Mouse (Mus musculus) neural tube, embryonic 15.5 days (tissue): ENCODE results near the gene Zfp629. TPM values are rescaled to one million over a fixed set of nuclear protein-coding genes. Genes with fewer than 3 reads are reported as not detected.

Experiments used
- ATAC-seq: fragments of 200-750 bp; cut with Nextera tagmentation; 2 replicates; pipeline ENCODE4 v1.8.0; 2017; ENCODE audit warnings: mild to moderate bottlenecking, moderate TSS enrichment, moderate library complexity; ENCODE audit not compliant: low FRiP score
- H3K27ac ChIP-seq: fragments of 300-500 bp; sonication (generic); replicated peaks from 2 replicates; pipeline ENCODE4 v1.5.1; 2015; ENCODE audit warnings: mild to moderate bottlenecking, inconsistent platforms
- H3K27me3 ChIP-seq: fragments of 300-500 bp; sonication (generic); replicated peaks from 2 replicates; pipeline ENCODE4 v1.6.1; 2015; ENCODE audit warnings: inconsistent platforms
- H3K36me3 ChIP-seq: fragments of 300-500 bp; sonication (generic); 2 replicates; pipeline ENCODE4 v1.6.1; 2015; ENCODE audit warnings: inconsistent platforms
- H3K4me1 ChIP-seq: fragments of 300-500 bp; sonication (generic); 2 replicates; pipeline ENCODE4 v1.6.1; 2015; ENCODE audit warnings: inconsistent platforms
- H3K4me2 ChIP-seq: fragments of 300-500 bp; sonication (generic); 2 replicates; pipeline ENCODE4 v1.6.1; 2015; ENCODE audit warnings: inconsistent platforms, mild to moderate bottlenecking, moderate library complexity
- H3K4me3 ChIP-seq: fragments of 300-500 bp; sonication (generic); replicated peaks from 2 replicates; pipeline ENCODE4 v1.5.1; 2015; ENCODE audit warnings: mild to moderate bottlenecking, inconsistent platforms
- H3K9ac ChIP-seq: fragments of 300-500 bp; sonication (generic); replicated peaks from 2 replicates; pipeline ENCODE4 v1.6.1; 2015; ENCODE audit warnings: mild to moderate bottlenecking, inconsistent platforms
- H3K9me3 ChIP-seq: fragments of 300-500 bp; sonication (generic); replicated peaks from 2 replicates; pipeline ENCODE4 v1.6.1; 2016; ENCODE audit warnings: inconsistent platforms
- WGBS: fragments of 180-500 bp; shearing (Covaris S2); methylation state at CpG from one replicate; pipeline ENCODE4 v1.1.7; 2015; ENCODE audit warnings: mixed read lengths; 5-methylcytosine and 5-hydroxymethylcytosine counted together
- polyA plus RNA-seq: library from polyadenylated mRNA; unstranded; fragments of >200 nt; fragmentation: Nextera tagmentation; extraction: Ambion mirVana; gene quantifications from 2 replicates; pipeline ENCODE4 v1.2.1, GENCODE M21; 2015

The Zfp629 gene
- polyA plus RNA-seq, 1 experiment from 2014 or later, result 15.8 TPM

GRCm38 (mm10) chr7:127613501-127613900 is 2.1 kb downstream of the Zfp629 start:
- Histone ChIP-seq H3K4me3 (peak overlapping the region; percentile 96), H3K9me3 (no peaks in the 10 kb centered on the region), H3K9ac (peak overlapping the region; percentile 92; the same call in 1 of the 2 replicates), H3K27me3 (no peaks in the 10 kb centered on the region), H3K27ac (no peak overlapping the region), H3K4me1 (peaks cover 38% of the 10 kb centered on the region), H3K36me3 (peaks cover 42% of the 10 kb centered on the region), H3K4me2 (peak overlapping the region; percentile 86)
- 89% methylated on average over 8 of the region's 8 CpGs for WGBS
- no peak for ATAC-seq

- Histone ChIP-seq H3K36me3 (peaks cover 61% of the 10 kb centered on the region), H3K9me3 (no peaks in the 10 kb centered on the region), H3K4me3 (no peak overlapping the region), H3K9ac (no peak overlapping the region), H3K27me3 (no peaks in the 10 kb centered on the region), H3K27ac (no peak overlapping the region), H3K4me2 (no peak overlapping the region), H3K4me1 (peaks cover 27% of the 10 kb centered on the region)
- no peak for ATAC-seq
- WGBS, result 97% methylated on average over 26 of the region's 26 CpGs
Measured at GRCm38 (mm10) chr7:127611561-127611960, 4.0 kb downstream of the Zfp629 start.

- no peaks in the 10 kb centered on the region for H3K27me3 ChIP-seq
- H3K4me2 ChIP-seq, result no peak overlapping the region
- H3K27ac ChIP-seq, result no peak overlapping the region
- peaks cover 66% of the 10 kb centered on the region for H3K36me3 ChIP-seq
- H3K9ac ChIP-seq, result no peak overlapping the region
- no peaks in the 10 kb centered on the region for H3K9me3 ChIP-seq
- ATAC-seq, result no peak
- H3K4me1 ChIP-seq, result peaks cover 21% of the 10 kb centered on the region
- 95% methylated on average over 29 of the region's 29 CpGs for WGBS
- no peak overlapping the region for H3K4me3 ChIP-seq
Measured at GRCm38 (mm10) chr7:127611011-127611410, 4.6 kb downstream of the Zfp629 start.

- Histone ChIP-seq H3K36me3 (peaks cover 83% of the 10 kb centered on the region), H3K9ac (no peak overlapping the region), H3K9me3 (no peaks in the 10 kb centered on the region), H3K27me3 (no peaks in the 10 kb centered on the region), H3K4me2 (no peak overlapping the region), H3K4me1 (no peaks in the 10 kb centered on the region), H3K4me3 (no peak overlapping the region), H3K27ac (no peak overlapping the region)
- WGBS, result 85% methylated on average over 6 of the region's 6 CpGs
- no peak for ATAC-seq
Measured at GRCm38 (mm10) chr7:127607150-127607549, 8.4 kb downstream of the Zfp629 start.

GRCm38 (mm10) chr7:127604256-127604655 is 11.3 kb downstream of the Zfp629 start:
- no peak for ATAC-seq
- H3K4me1 ChIP-seq, result no peaks in the 10 kb centered on the region
- H3K4me2 ChIP-seq, result no peak overlapping the region
- no peak overlapping the region for H3K4me3 ChIP-seq
- no peaks in the 10 kb centered on the region for H3K9me3 ChIP-seq
- 93% methylated on average over 10 of the region's 10 CpGs for WGBS
- no peak overlapping the region for H3K9ac ChIP-seq
- no peaks in the 10 kb centered on the region for H3K27me3 ChIP-seq
- H3K36me3 ChIP-seq, result peaks cover 82% of the 10 kb centered on the region
- H3K27ac ChIP-seq, result no peak overlapping the region

GRCm38 (mm10) chr7:127602903-127603302 is 12.7 kb downstream of the Zfp629 start:
- H3K4me2 ChIP-seq, result no peak overlapping the region
- no peak overlapping the region for H3K27ac ChIP-seq
- ATAC-seq, result no peak
- no peaks in the 10 kb centered on the region for H3K27me3 ChIP-seq
- no peak overlapping the region for H3K9ac ChIP-seq
- peaks cover 82% of the 10 kb centered on the region for H3K36me3 ChIP-seq
- no peaks in the 10 kb centered on the region for H3K9me3 ChIP-seq
- H3K4me1 ChIP-seq, result no peaks in the 10 kb centered on the region
- 89% methylated on average over 2 of the region's 2 CpGs for WGBS
- H3K4me3 ChIP-seq, result no peak overlapping the region

- Histone ChIP-seq H3K4me1 (no peaks in the 10 kb centered on the region), H3K9me3 (no peaks in the 10 kb centered on the region), H3K36me3 (peaks cover 82% of the 10 kb centered on the region), H3K4me3 (no peak overlapping the region), H3K4me2 (no peak overlapping the region), H3K27ac (no peak overlapping the region), H3K9ac (no peak overlapping the region), H3K27me3 (no peaks in the 10 kb centered on the region)
- 83% methylated on average over 4 of the region's 4 CpGs for WGBS
- ATAC-seq, result no peak
Measured at GRCm38 (mm10) chr7:127601735-127602134, 13.9 kb downstream of the Zfp629 start.

- H3K4me1 ChIP-seq, result no peaks in the 10 kb centered on the region
- H3K4me2 ChIP-seq, result no peak overlapping the region
- H3K4me3 ChIP-seq, result no peak overlapping the region
- H3K27ac ChIP-seq, result no peak overlapping the region
- ATAC-seq, result no peak
- no peak overlapping the region for H3K9ac ChIP-seq
- 96% methylated on average over 7 of the region's 7 CpGs for WGBS
- peaks cover 85% of the 10 kb centered on the region for H3K36me3 ChIP-seq
- H3K27me3 ChIP-seq, result no peaks in the 10 kb centered on the region
- no peaks in the 10 kb centered on the region for H3K9me3 ChIP-seq
Measured at GRCm38 (mm10) chr7:127600612-127601011, 15.0 kb downstream of the Zfp629 start.

- no peak for ATAC-seq
Measured at GRCm38 (mm10) chr7:127596747-127597146, 18.9 kb downstream of the Zfp629 start.

GRCm38 (mm10) chr7:127592575-127592974 is 23.0 kb downstream of the Zfp629 start:
- ATAC-seq, result no peak
- H3K4me2 ChIP-seq, result no peak overlapping the region
- H3K27me3 ChIP-seq, result no peaks in the 10 kb centered on the region
- H3K27ac ChIP-seq, result no peak overlapping the region
- no peaks in the 10 kb centered on the region for H3K9me3 ChIP-seq
- H3K4me1 ChIP-seq, result peaks cover 18% of the 10 kb centered on the region
- peaks cover 78% of the 10 kb centered on the region for H3K36me3 ChIP-seq
- no peak overlapping the region for H3K4me3 ChIP-seq
- WGBS, result 89% methylated on average over 14 of the region's 14 CpGs
- H3K9ac ChIP-seq, result no peak overlapping the region

More at GRCm38 (mm10) chr7:127596747-127597146, 18.9 kb downstream of the Zfp629 start:
- Histone ChIP-seq H3K4me1 (no peaks in the 10 kb centered on the region), H3K4me2 (no peak overlapping the region), H3K27me3 (no peaks in the 10 kb centered on the region), H3K9me3 (no peaks in the 10 kb centered on the region), H3K27ac (no peak overlapping the region), H3K36me3 (peaks cover 98% of the 10 kb centered on the region), H3K4me3 (no peak overlapping the region), H3K9ac (no peak overlapping the region)
- 97% methylated on average over 17 of the region's 17 CpGs for WGBS

GRCm38 (mm10) chr7:127591108-127591507 is 24.5 kb downstream of the Zfp629 start:
- 93% methylated on average over 10 of the region's 10 CpGs for WGBS
- H3K27ac ChIP-seq, result no peak overlapping the region
- ATAC-seq, result no peak
- no peaks in the 10 kb centered on the region for H3K9me3 ChIP-seq
- H3K9ac ChIP-seq, result no peak overlapping the region
- no peak overlapping the region for H3K4me3 ChIP-seq
- peaks cover 63% of the 10 kb centered on the region for H3K36me3 ChIP-seq
- no peak overlapping the region for H3K4me2 ChIP-seq
- H3K4me1 ChIP-seq, result peaks cover 25% of the 10 kb centered on the region
- no peaks in the 10 kb centered on the region for H3K27me3 ChIP-seq

- WGBS, result 94% methylated on average over 9 of the region's 9 CpGs
- peak overlapping the region; percentile 96 for H3K4me2 ChIP-seq
- H3K4me1 ChIP-seq, result peaks cover 25% of the 10 kb centered on the region
- H3K9ac ChIP-seq, result 0 out of 2 replicates have a peak overlapping the region, but pooled peaks have one; percentile 77
- no peaks in the 10 kb centered on the region for H3K9me3 ChIP-seq
- H3K27me3 ChIP-seq, result no peaks in the 10 kb centered on the region
- peaks cover 55% of the 10 kb centered on the region for H3K36me3 ChIP-seq
- H3K27ac ChIP-seq, result no peak overlapping the region
- H3K4me3 ChIP-seq, result peak overlapping the region; percentile 81
- no peak for ATAC-seq
Measured at GRCm38 (mm10) chr7:127589637-127590036, 26.0 kb downstream of the Zfp629 start.

GRCm38 (mm10) chr7:127588901-127589300 is 26.7 kb downstream of the Zfp629 start:
- H3K27ac ChIP-seq, result peak overlapping the region; percentile 80
- no peak for ATAC-seq

More at GRCm38 (mm10) chr7:127588901-127589300, 26.7 kb downstream of the Zfp629 start:
- 6% methylated on average over 29 of the region's 29 CpGs for WGBS
- peak overlapping the region; percentile 77 for H3K9ac ChIP-seq
- peaks cover 52% of the 10 kb centered on the region for H3K36me3 ChIP-seq
- H3K4me2 ChIP-seq, result peak overlapping the region; percentile 96
- H3K9me3 ChIP-seq, result no peaks in the 10 kb centered on the region
- H3K4me1 ChIP-seq, result peaks cover 25% of the 10 kb centered on the region
- H3K4me3 ChIP-seq, result peak overlapping the region; percentile 81
- H3K27me3 ChIP-seq, result no peaks in the 10 kb centered on the region
